Mouse (Mus musculus): ENCODE results near the gene Wnt4. TPM values are rescaled to one million over a fixed set of nuclear protein-coding genes. Genes with fewer than 3 reads are reported as not detected.

Gene Wnt4
- polyA plus RNA-seq, 1 experiment: 1.8 TPM

DNA sequence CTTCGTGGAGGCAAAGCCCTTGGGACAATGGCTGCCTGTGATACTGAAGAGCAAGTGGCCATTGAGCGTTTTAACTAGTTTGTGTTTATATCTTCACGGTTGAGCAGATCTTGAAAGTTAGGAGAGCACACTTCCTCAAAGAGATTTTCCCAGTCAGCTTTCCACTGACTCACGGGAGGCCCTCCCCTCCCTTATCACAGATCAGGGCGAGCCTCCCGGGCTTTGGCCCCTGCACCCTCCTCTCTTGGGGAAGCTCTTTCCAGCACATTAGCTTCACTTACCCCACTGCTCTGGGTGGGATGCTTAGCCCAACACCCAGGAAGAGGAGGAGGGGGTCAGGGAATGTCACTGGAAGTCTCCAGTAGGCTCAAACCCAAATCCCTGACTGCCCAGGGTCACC, 3.0 kb upstream of the Wnt4 start:
- Histone ChIP-seq H3K27ac (ENCODE audit: control insufficient read depth, insufficient read depth, low read depth, low read length, poor library complexity) (no peak overlapping the region), H3K4me3 (replicated peaks; ENCODE audit: control insufficient read depth, low read depth, low read length) (no peak overlapping the region), H3K4me1 (ENCODE audit: control insufficient read depth, insufficient read depth, low read length) (no peaks in the 10 kb centered on the region)
- TF ChIP-seq POLR2A (IDR thresholded peaks at IDR 0.05; ENCODE audit: borderline replicate concordance, control insufficient read depth, low read depth, low read length): no peak
- WGBS: 42% methylated on average over 6 of the region's 6 CpGs

DNA sequence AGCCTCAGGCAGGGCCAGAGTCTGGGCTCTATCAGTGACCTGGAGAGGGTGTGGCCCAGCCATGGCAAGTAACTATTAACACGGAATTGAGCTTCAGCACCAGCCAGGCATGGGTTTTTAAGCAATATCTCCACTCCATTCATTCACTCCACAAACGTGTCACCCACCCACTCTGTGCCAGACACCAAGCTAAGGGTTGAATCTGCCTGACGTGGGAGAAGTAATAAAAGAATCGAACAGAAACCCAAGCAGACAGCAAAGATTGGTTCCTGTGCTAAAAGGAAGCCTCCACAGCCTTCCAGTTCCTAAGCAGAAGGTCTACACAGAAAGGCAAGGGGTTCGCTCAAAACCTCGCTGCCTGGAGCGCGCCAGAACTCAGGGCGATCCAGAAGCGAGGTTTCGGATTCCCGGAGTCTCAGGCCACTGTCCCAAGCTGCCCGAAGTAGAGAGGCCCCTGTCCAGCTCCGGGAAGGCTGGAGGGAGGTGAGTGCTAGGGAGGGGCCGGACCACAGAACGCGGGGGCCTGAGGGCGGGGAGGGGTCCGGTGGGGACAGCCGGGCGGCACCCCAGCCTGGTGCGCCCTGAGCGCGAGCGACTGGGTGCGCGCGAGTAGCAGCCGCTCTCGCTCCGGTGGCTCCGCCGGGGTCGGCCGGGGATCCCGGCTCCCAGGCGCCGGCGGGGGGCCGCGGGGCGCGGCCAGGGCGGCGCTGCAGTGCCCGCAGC, 685 bp upstream of the Wnt4 start:
- no peak overlapping the region for H3K27ac ChIP-seq (ENCODE audit: control insufficient read depth, insufficient read depth, low read depth, low read length, poor library complexity)
- TF ChIP-seq POLR2A (IDR thresholded peaks at IDR 0.05; ENCODE audit: borderline replicate concordance, control insufficient read depth, low read depth, low read length) (no peak), CTCF (IDR thresholded peaks at IDR 0.05; ENCODE audit: control insufficient read depth, insufficient read depth, low read length) (no peak)
- no peaks in the 10 kb centered on the region for H3K4me1 ChIP-seq (ENCODE audit: control insufficient read depth, insufficient read depth, low read length)
- no peak overlapping the region for H3K4me3 ChIP-seq (replicated peaks; ENCODE audit: control insufficient read depth, low read depth, low read length)
- WGBS: 4% methylated on average over 46 of the region's 46 CpGs

DNA sequence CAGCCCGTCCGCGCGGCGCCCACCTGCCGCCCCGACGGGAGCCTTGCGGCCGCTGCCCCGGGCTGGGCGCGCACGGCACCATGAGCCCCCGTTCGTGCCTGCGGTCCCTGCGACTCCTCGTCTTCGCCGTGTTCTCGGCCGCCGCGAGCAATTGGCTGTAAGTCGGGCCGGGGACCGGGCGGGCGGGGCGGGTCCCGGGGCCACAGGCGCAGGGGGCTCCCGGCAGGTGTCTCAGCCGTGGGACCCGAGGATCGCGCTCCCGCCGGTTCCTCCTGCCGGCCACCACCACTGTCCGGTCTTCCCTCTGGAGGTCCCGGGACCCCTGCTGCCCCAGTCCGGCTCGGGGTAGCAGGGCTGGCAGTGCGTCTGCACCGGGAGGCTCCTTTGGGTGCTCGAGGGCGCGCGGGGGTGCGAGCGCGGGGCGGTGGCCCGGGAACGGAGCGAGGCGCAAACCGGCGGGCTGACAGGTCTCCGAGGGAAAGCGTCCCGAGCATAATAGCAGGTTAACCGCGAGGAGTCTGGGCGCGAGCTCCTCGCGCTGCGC, 383 bp downstream of the Wnt4 start:
- WGBS: 2% methylated on average over 71 of the region's 71 CpGs
- Histone ChIP-seq H3K4me1 (ENCODE audit: control insufficient read depth, insufficient read depth, low read length) (no peaks in the 10 kb centered on the region), H3K27ac (ENCODE audit: control insufficient read depth, insufficient read depth, low read depth, low read length, poor library complexity) (no peak overlapping the region), H3K4me3 (replicated peaks; ENCODE audit: control insufficient read depth, low read depth, low read length) (no peak overlapping the region)
- TF ChIP-seq POLR2A (IDR thresholded peaks at IDR 0.05; ENCODE audit: borderline replicate concordance, control insufficient read depth, low read depth, low read length) (no peak), CTCF (IDR thresholded peaks at IDR 0.05; ENCODE audit: control insufficient read depth, insufficient read depth, low read length) (no peak)

DNA sequence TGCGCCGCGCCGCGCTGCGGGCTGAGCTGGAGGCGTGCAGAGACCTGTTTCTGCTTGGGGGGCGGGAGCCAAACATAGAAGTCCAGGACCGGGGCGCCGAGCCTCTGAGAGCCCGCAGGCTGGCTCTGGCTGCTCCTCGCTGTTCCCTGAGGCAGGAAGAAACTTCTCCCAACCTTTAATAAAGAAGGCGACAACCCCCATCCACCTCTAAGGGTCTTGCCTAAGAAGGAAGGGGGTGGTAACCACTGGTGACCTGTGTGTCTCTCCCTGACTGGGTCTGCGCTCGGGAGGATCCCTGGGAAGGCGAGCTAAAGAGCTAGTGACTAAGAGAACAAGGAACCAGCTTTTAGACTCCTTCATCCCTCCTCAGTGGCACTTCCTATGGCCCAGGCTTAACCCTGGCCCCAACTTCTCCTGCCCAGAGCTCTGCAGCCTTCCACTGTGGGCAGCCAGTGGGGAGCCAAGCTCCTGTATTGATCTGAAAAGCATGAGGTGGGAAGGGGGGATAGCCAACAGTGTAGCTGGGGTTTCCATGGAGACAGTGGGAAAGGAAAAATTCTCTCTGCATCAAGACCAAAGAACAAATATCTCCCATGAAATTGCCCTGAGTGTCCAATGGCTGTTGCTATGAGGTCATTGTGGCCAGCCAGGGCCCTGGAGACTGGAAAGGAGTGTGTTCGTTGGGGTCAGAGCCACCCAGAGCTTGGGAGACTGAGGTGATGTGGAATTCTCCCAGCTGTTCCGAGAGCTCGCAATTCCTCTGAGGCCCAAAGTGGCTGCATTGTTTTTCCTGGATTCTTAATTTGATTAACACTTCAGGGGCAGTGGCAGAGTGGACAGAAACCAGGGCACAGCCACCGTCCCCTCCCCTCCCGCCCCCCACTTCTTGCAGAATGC, 1.1 kb downstream of the Wnt4 start:
- H3K4me1 ChIP-seq (ENCODE audit: control insufficient read depth, insufficient read depth, low read length): no peaks in the 10 kb centered on the region
- no peak overlapping the region for H3K4me3 ChIP-seq (replicated peaks; ENCODE audit: control insufficient read depth, low read depth, low read length)
- 15% methylated on average over 22 of the region's 22 CpGs for WGBS
- TF ChIP-seq CTCF (IDR thresholded peaks at IDR 0.05; ENCODE audit: control insufficient read depth, insufficient read depth, low read length) (no peak), POLR2A (IDR thresholded peaks at IDR 0.05; ENCODE audit: borderline replicate concordance, control insufficient read depth, low read depth, low read length) (no peak)
- no peak overlapping the region for H3K27ac ChIP-seq (ENCODE audit: control insufficient read depth, insufficient read depth, low read depth, low read length, poor library complexity)

- no peak overlapping the region for H3K27ac ChIP-seq (ENCODE audit: control insufficient read depth, insufficient read depth, low read depth, low read length, poor library complexity)
- TF ChIP-seq CTCF (IDR thresholded peaks at IDR 0.05; ENCODE audit: control insufficient read depth, insufficient read depth, low read length): no peak
- 51% methylated on average over 5 of the region's 5 CpGs for WGBS
- no peak overlapping the region for H3K4me3 ChIP-seq (replicated peaks; ENCODE audit: control insufficient read depth, low read depth, low read length)
- no peaks in the 10 kb centered on the region for H3K4me1 ChIP-seq (ENCODE audit: control insufficient read depth, insufficient read depth, low read length)
Observed at GRCm38 (mm10) chr4:137279346-137279745, 2.1 kb downstream of the Wnt4 start.

- Histone ChIP-seq H3K4me3 (replicated peaks; ENCODE audit: control insufficient read depth, low read depth, low read length) (no peak overlapping the region), H3K4me1 (ENCODE audit: control insufficient read depth, insufficient read depth, low read length) (no peaks in the 10 kb centered on the region), H3K27ac (ENCODE audit: control insufficient read depth, insufficient read depth, low read depth, low read length, poor library complexity) (no peak overlapping the region)
- 79% methylated on average over 3 of the region's 3 CpGs for WGBS
- TF ChIP-seq CTCF (IDR thresholded peaks at IDR 0.05; ENCODE audit: control insufficient read depth, insufficient read depth, low read length) (no peak), POLR2A (IDR thresholded peaks at IDR 0.05; ENCODE audit: borderline replicate concordance, control insufficient read depth, low read depth, low read length) (no peak)
Observed at GRCm38 (mm10) chr4:137281273-137281672, 4.0 kb downstream of the Wnt4 start.

GRCm38 (mm10) chr4:137282122-137282521, 4.8 kb downstream of the Wnt4 start:
- whole genome bisulfite sequencing: 76% methylated on average over 5 of the region's 5 CpGs
- H3K27ac ChIP-seq (ENCODE audit: control insufficient read depth, insufficient read depth, low read depth, low read length, poor library complexity): no peak overlapping the region
- H3K4me3 ChIP-seq (replicated peaks; ENCODE audit: control insufficient read depth, low read depth, low read length): no peak overlapping the region
- H3K4me1 ChIP-seq (ENCODE audit: control insufficient read depth, insufficient read depth, low read length): no peaks in the 10 kb centered on the region
- TF ChIP-seq POLR2A (IDR thresholded peaks at IDR 0.05; ENCODE audit: borderline replicate concordance, control insufficient read depth, low read depth, low read length) (no peak), CTCF (IDR thresholded peaks at IDR 0.05; ENCODE audit: control insufficient read depth, insufficient read depth, low read length) (no peak)

GRCm38 (mm10) chr4:137282584-137283406, 5.5 kb downstream of the Wnt4 start:
- Histone ChIP-seq H3K4me3 (replicated peaks; ENCODE audit: control insufficient read depth, low read depth, low read length) (no peak overlapping the region), H3K4me1 (ENCODE audit: control insufficient read depth, insufficient read depth, low read length) (no peaks in the 10 kb centered on the region), H3K27ac (ENCODE audit: control insufficient read depth, insufficient read depth, low read depth, low read length, poor library complexity) (no peak overlapping the region)
- TF ChIP-seq POLR2A (IDR thresholded peaks at IDR 0.05; ENCODE audit: borderline replicate concordance, control insufficient read depth, low read depth, low read length) (no peak), CTCF (IDR thresholded peaks at IDR 0.05; ENCODE audit: control insufficient read depth, insufficient read depth, low read length) (no peak)
- 52% methylated on average over 17 of the region's 17 CpGs for WGBS
